Mouse (Mus musculus): ENCODE measurements around the gene Hist1h2bj. TPM values are rescaled to one million over a fixed set of nuclear protein-coding genes. Genes with fewer than 3 reads are reported as not detected.
"Not testable (repeated sequence)": the region's sequence is repeated elsewhere in the genome, so short reads cannot be mapped to it uniquely, and the experiment has no call there.

Hist1h2bj gene
- total RNA-seq, 2 experiments from 2014 or later: 15.5 to 16.7 TPM

GRCm38 (mm10) chr13:22035267-22036148 is 7.5 kb upstream of the Hist1h2bj start, which contains the start of the genes Hist1h2ah and Hist1h2bk:
Hist1h2ah (minus strand) TSS chr13:22035568.
Hist1h2bk (plus strand) TSS chr13:22035870.
- intact Hi-C loops (cut with DNase I): not testable (repeated sequence)
- DNase-seq (ENCODE audit: low spot score in 2 of 2): peak; percentile 89 to 95

- no peak for DNase-seq (ENCODE audit: low spot score in 2 of 2)
- intact Hi-C loops (cut with DNase I): no loop called here
Observed at GRCm38 (mm10) chr13:22036149-22036956, 6.7 kb upstream of the Hist1h2bj start.

- intact Hi-C loops (cut with DNase I): no loop called here
- no peak for DNase-seq (ENCODE audit: low spot score in 2 of 2)
Observed at GRCm38 (mm10) chr13:22036986-22037385, 6.0 kb upstream of the Hist1h2bj start.

GRCm38 (mm10) chr13:22037415-22037814 is 5.6 kb upstream of the Hist1h2bj start:
- DNase-seq (ENCODE audit: low spot score in 2 of 2): no peak
- intact Hi-C loops (cut with DNase I): no loop called here

- intact Hi-C loops (cut with DNase I): no loop called here
- no peak for DNase-seq (ENCODE audit: low spot score in 2 of 2)
Observed at GRCm38 (mm10) chr13:22039364-22039763, 3.6 kb upstream of the Hist1h2bj start.

GRCm38 (mm10) chr13:22039951-22040463 is 3.0 kb upstream of the Hist1h2bj start:
- DNase-seq (ENCODE audit: low spot score in 2 of 2): no peak
- intact Hi-C loops (cut with DNase I): loop anchor here (5.0 to 10.0 kb wide), 4 partner anchors 1365 to 1705 kb away; partner anchors contain the start of genes Hist1h2ac, Hist1h2af, Hist1h2bb and Hist1h2bc

GRCm38 (mm10) chr13:22040464-22041141 is 2.4 kb upstream of the Hist1h2bj start:
- intact Hi-C loops (cut with DNase I): loop anchor here (5.0 to 10.0 kb wide), 4 partner anchors 1364 to 1704 kb away; partner anchors contain the start of genes Hist1h2ac, Hist1h2af, Hist1h2bb and Hist1h2bc

GRCm38 (mm10) chr13:22041142-22041536 is 1.9 kb upstream of the Hist1h2bj start, which contains the start of gene Hist1h4i:
Hist1h4i (minus strand) TSS chr13:22041362.
- peak; percentile 96 to 98 for DNase-seq (ENCODE audit: low spot score in 2 of 2)
- intact Hi-C loops (cut with DNase I): loop anchor here (5.0 to 10.0 kb wide), 4 partner anchors 1364 to 1704 kb away; partner anchors contain the start of genes Hist1h2ac, Hist1h2af, Hist1h2bb and Hist1h2bc

More at GRCm38 (mm10) chr13:22040464-22041141, 2.4 kb upstream of the Hist1h2bj start:
- peak in 1 of 2 experiments; percentile 38 for DNase-seq (ENCODE audit: low spot score in 2 of 2)

GRCm38 (mm10) chr13:22041651-22042567 is 1.1 kb upstream of the Hist1h2bj start:
- intact Hi-C loops (cut with DNase I): loop anchor here (5.0 to 10.0 kb wide), 4 partner anchors 1363 to 1703 kb away; partner anchors contain the start of genes Hist1h2ac, Hist1h2af, Hist1h2bb and Hist1h2bc
- no peak for DNase-seq (ENCODE audit: low spot score in 2 of 2)

GRCm38 (mm10) chr13:22043503-22044431 is 753 bp downstream of the Hist1h2bj start:
- intact Hi-C loops (cut with DNase I): loop anchor here (5.0 to 10.0 kb wide), 4 partner anchors 1361 to 1701 kb away; partner anchors contain the start of genes Hist1h2ac, Hist1h2af, Hist1h2bb and Hist1h2bc
- DNase-seq (ENCODE audit: low spot score in 2 of 2): peak; percentile 45 to 77

GRCm38 (mm10) chr13:22044432-22045155 is 1.6 kb downstream of the Hist1h2bj start:
- intact Hi-C loops (cut with DNase I): loop anchor here (5.0 to 10.0 kb wide), 4 partner anchors 1360 to 1700 kb away; partner anchors contain the start of genes Hist1h2ac, Hist1h2af, Hist1h2bb and Hist1h2bc
- no peak for DNase-seq (ENCODE audit: low spot score in 2 of 2)

GRCm38 (mm10) chr13:22045311-22045710 is 2.3 kb downstream of the Hist1h2bj start:
- intact Hi-C loops (cut with DNase I): loop anchor here (10.0 kb wide), 3 partner anchors 1359 to 1699 kb away; partner anchors contain the start of genes Hist1h2ac, Hist1h2bb, Hist1h2bc and Hist1h3c
- no peak for DNase-seq (ENCODE audit: low spot score in 2 of 2)

GRCm38 (mm10) chr13:22049041-22049440 is 6.0 kb downstream of the Hist1h2bj start:
- intact Hi-C loops (cut with DNase I): loop anchor here (10.0 kb wide), 3 partner anchors 1356 to 1696 kb away; partner anchors contain the start of genes Hist1h2ac, Hist1h2bb, Hist1h2bc and Hist1h3c
- DNase-seq (ENCODE audit: low spot score in 2 of 2): no peak

- intact Hi-C loops (cut with DNase I): loop anchor here (10.0 kb wide), 3 partner anchors 1355 to 1695 kb away; partner anchors contain the start of genes Hist1h2ac, Hist1h2bb, Hist1h2bc and Hist1h3c
- peak; percentile 26 to 38 for DNase-seq (ENCODE audit: low spot score in 2 of 2)
Observed at GRCm38 (mm10) chr13:22049737-22050440, 6.9 kb downstream of the Hist1h2bj start.
